Mouse (Mus musculus) ES-E14 (cell line): Measurements from ENCODE around the gene Cep250. TPM values are rescaled to one million over a fixed set of nuclear protein-coding genes. Genes with fewer than 3 reads are reported as not detected.

ENCODE experiments used
- DNase-seq: peaks from one replicate; pipeline ENCODE4 v3.0.0-alpha.2; 2013; ENCODE audit warnings: low read depth, low spot score
- H3K27ac ChIP-seq: 2 replicates; pipeline ENCODE4 v1.5.1; 2012; ENCODE audit warnings: low read depth, mild to moderate bottlenecking, low read length, moderate library complexity, mixed read lengths; ENCODE audit not compliant: poor library complexity, insufficient read depth, severe bottlenecking
- H3K36me3 ChIP-seq: 2 replicates; pipeline ENCODE4 v1.6.1; 2012; ENCODE audit warnings: mild to moderate bottlenecking, low read length, moderate library complexity, mixed read lengths; ENCODE audit not compliant: control insufficient read depth, poor library complexity, insufficient read depth, severe bottlenecking
- H3K4me1 ChIP-seq, 2 experiments: fragments of 150-350 bp in 1 of 2; sonication (generic) in 1 of 2; 2 replicates each; pipeline ENCODE4 v1.6.1; 2012; ENCODE audit warnings: low read length in 2 of 2, mild to moderate bottlenecking in 1 of 2, mixed read lengths in 1 of 2; ENCODE audit not compliant: control insufficient read depth in 2 of 2, insufficient read depth in 2 of 2, poor library complexity in 1 of 2
- H3K4me3 ChIP-seq, 2 experiments: fragments of 150-350 bp in 1 of 2; sonication (generic) in 1 of 2; 2 replicates each; pipeline ENCODE4 v1.5.1; 2012; ENCODE audit warnings: low read length in 2 of 2, low read depth in 1 of 2, mild to moderate bottlenecking in 1 of 2, mixed read lengths in 1 of 2; ENCODE audit not compliant: insufficient read depth in 1 of 2, poor library complexity in 1 of 2, severe bottlenecking in 1 of 2
- H3K9ac ChIP-seq: 2 replicates; pipeline ENCODE4 v1.6.1; 2012; ENCODE audit warnings: low read depth, mild to moderate bottlenecking, low read length, mixed read lengths; ENCODE audit not compliant: poor library complexity, insufficient read depth, severe bottlenecking
- H3K9me3 ChIP-seq: fragments of 150-350 bp; sonication (generic); 2 replicates; pipeline ENCODE4 v1.6.1; 2012; ENCODE audit warnings: low read depth, mild to moderate bottlenecking, low read length; ENCODE audit not compliant: control insufficient read depth, insufficient read depth
- CHD2 ChIP-seq: IDR thresholded peaks from 2 replicates; pipeline ENCODE4 v1.6.1; 2014; ENCODE audit warnings: mild to moderate bottlenecking, low read depth, low read length, inconsistent platforms
- HCFC1 ChIP-seq: IDR thresholded peaks from 2 replicates; pipeline ENCODE4 v1.6.1; 2012; ENCODE audit warnings: low read length, inconsistent platforms, borderline replicate concordance; ENCODE audit not compliant: insufficient read depth
- MAFK ChIP-seq: IDR thresholded peaks from 2 replicates; pipeline ENCODE4 v1.6.1; 2014; ENCODE audit warnings: mild to moderate bottlenecking, low read depth, low read length, inconsistent platforms; ENCODE audit not compliant: insufficient read depth
- ZC3H11A ChIP-seq: IDR thresholded peaks from 2 replicates; pipeline ENCODE4 v1.6.1; 2012; ENCODE audit warnings: low read depth, mild to moderate bottlenecking, inconsistent platforms, low read length, borderline replicate concordance
- ZNF384 ChIP-seq: IDR thresholded peaks from 2 replicates; pipeline ENCODE4 v1.6.1; 2012; ENCODE audit warnings: low read depth, low read length, inconsistent platforms
- in situ Hi-C, 2 experiments: fragments of 600-800 bp; cut with MboI; formaldehyde crosslinking; loops; one replicate each; pipeline ENCODE4 v1.15.1; 2025; ENCODE audit warnings: low sequenced_read_pairs in 2 of 2, inconsistent platforms in 1 of 2; ENCODE audit not compliant: unreplicated experiment in 2 of 2
- total RNA-seq: library from RNA; depleted of rRNA; stranded (reverse); fragments of 300-350 nt; gene quantifications from 2 replicates; pipeline ENCODE4 v1.2.3, GENCODE M21; 2012

Cep250 gene
- total RNA-seq, 1 experiment: 22.2 TPM

DNA sequence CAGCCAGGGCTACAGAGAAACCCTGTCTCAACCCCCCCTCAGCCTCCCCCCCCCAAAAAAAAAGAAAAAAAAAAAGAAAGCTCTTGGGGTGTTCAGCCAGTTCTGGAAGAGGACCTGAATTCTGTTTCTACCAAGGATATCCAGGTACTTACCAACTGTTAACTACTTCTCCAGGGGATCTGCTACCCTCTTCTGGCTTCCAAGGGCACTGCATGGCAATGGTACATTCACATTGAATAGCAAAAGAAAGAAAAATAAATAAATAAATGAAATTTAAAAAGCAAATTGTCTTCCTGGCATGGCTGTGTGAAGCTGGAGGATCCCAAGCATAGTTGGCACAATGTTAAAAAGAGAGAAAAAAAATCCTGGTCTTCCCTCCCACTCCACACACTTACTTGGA lies 4.3 kb upstream of the Cep250 start:
- H3K9me3 ChIP-seq: no peaks in the 10 kb centered on the region
- H3K27ac ChIP-seq: no peak overlapping the region
- no peak overlapping the region for H3K9ac ChIP-seq
- in situ Hi-C loops: no loop called here
- no peak overlapping the region for H3K4me3 ChIP-seq
- H3K4me1 ChIP-seq: 0 out of 4 replicates have a peak, but pooled peaks cover 0 to under 1% of the 10 kb centered on the region in 2 experiments
- DNase-seq: no peak
- no peaks in the 10 kb centered on the region for H3K36me3 ChIP-seq
- TF ChIP-seq MAFK (no peak), HCFC1 (no peak), CHD2 (no peak), ZC3H11A (0 out of 2 replicates have a peak, but pooled peaks have one; percentile 30)

DNA sequence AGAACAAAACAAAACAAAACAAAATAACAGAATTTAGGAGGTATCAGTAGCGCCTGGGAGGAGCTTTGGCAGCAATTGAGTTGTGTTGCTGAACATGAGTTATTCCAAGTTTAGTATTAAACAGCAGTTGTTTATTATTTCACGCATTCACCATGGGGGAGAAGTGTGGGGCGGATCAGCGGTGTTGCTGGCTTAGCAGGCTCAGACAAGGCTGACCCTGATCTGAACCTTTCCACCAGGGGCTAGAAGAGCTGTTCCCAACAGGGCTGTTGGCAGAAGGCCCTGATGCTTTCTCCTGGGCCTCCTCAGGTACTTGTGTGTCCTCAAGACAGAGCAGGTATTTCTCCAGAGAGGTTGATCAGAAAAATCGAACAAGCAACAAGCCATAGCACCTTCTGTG lies 3.7 kb downstream of the Cep250 start:
- no peak for DNase-seq
- Histone ChIP-seq H3K9ac (no peak overlapping the region), H3K9me3 (no peaks in the 10 kb centered on the region), H3K36me3 (peaks cover 14% of the 10 kb centered on the region; the same call in 1 of the 2 replicates), H3K4me1 (peaks cover 0 to 2% of the 10 kb centered on the region in 2 experiments; a peak in 2 of 4 replicates), H3K4me3 (no peak overlapping the region), H3K27ac (no peak overlapping the region)
- TF ChIP-seq ZNF384 (no peak), MAFK (no peak), ZC3H11A (no peak), HCFC1 (no peak), CHD2 (no peak)
- in situ Hi-C loops: no loop called here

DNA sequence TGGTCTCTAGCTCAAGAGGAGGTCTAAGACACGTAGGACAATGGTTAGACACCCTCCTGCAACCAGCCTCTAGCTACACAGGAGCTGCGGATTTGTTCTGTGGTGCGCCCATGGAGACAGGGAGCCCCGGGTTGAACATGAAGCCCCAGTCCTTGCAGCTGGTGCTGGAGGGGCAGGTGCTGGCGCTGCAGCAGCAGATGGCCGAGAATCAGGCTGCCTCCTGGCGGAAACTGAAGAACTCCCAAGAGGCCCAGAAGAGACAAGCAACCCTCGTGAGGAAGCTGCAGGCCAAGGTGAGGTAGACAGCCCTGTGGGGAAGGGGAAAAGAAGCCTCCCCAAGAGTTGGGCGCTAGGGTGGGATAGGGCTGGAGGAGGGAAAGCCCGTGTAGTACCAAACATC lies 5.6 kb downstream of the Cep250 start:
- H3K4me1 ChIP-seq: peaks cover 0 to 2% of the 10 kb centered on the region in 2 experiments; a peak in 2 of 4 replicates
- in situ Hi-C loops: no loop called here
- H3K36me3 ChIP-seq: peaks cover 18% of the 10 kb centered on the region; the same call in 1 of the 2 replicates
- TF ChIP-seq CHD2: no peak
- TF ChIP-seq ZNF384: no peak
- TF ChIP-seq MAFK: no peak
- TF ChIP-seq ZC3H11A: no peak
- TF ChIP-seq HCFC1: no peak
- no peak overlapping the region for H3K27ac ChIP-seq
- H3K4me3 ChIP-seq: no peak overlapping the region
- DNase-seq: no peak
- no peak overlapping the region for H3K9ac ChIP-seq
- H3K9me3 ChIP-seq: no peaks in the 10 kb centered on the region

DNA sequence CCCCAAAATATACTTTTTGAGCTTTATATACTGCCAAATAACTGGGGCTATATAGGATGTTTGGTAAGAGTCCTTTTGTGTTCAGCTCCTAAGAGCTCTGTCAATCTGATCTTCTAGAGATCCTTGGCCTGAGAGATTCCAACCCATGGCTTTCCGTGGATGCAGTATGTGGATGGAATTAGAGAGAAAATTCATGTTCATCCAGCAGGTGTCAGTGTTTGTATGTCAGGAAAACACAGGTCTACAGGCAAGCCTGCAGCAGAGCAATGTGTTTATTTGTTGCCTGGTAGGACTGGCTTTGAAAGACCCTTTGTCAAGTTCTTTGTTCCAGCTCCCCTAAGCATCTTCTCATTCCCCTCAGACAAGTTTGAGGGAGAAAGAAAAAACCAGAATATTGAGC lies 6.7 kb downstream of the Cep250 start:
- DNase-seq: no peak
- H3K36me3 ChIP-seq: peaks cover 24% of the 10 kb centered on the region; the same call in 1 of the 2 replicates
- H3K9me3 ChIP-seq: no peaks in the 10 kb centered on the region
- in situ Hi-C loops: no loop called here
- H3K4me3 ChIP-seq: no peak overlapping the region
- TF ChIP-seq ZC3H11A (no peak), CHD2 (no peak), MAFK (no peak), ZNF384 (no peak), HCFC1 (no peak)
- no peak overlapping the region for H3K27ac ChIP-seq
- H3K4me1 ChIP-seq: no peaks in the 10 kb centered on the region; a peak in 1 of 4 replicates
- no peak overlapping the region for H3K9ac ChIP-seq

DNA sequence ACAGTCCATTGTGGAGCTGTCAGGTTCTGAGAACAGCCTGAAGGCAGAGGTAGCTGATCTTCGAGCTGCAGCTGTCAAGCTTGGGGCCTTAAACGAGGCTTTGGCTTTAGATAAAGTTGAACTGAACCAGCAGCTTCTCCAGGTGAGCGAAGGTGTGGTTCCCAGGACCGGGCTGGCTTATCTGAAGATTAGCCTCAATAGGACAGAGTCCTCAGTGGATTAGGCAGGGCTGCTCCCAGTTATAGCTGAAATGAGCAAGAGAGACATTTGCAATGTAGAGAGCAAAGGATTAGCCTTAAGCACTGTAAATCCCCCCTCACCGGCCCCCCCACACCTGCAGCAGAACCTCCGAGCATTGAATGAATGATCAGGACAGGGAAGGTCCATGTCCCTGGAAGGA lies 17.1 kb downstream of the Cep250 start:
- H3K9ac ChIP-seq: no peak overlapping the region

More for the DNA sequence above, 17.1 kb downstream of the Cep250 start:
- no peak for DNase-seq
- Histone ChIP-seq H3K9me3 (no peaks in the 10 kb centered on the region), H3K4me1 (no peaks in the 10 kb centered on the region), H3K36me3 (peaks cover 36% of the 10 kb centered on the region), H3K4me3 (no peak overlapping the region), H3K27ac (no peak overlapping the region)
- TF ChIP-seq CHD2: no peak
- TF ChIP-seq ZC3H11A: no peak
- TF ChIP-seq HCFC1: no peak
- no peak for TF ChIP-seq MAFK
- in situ Hi-C loops: no loop called here
